Mouse (Mus musculus): ENCODE measurements at regions not wholly inside any gene's neighbourhood (a gene's known extent, or its start where the extent isn't known, plus 50 kb on each side); places are given as distances from the start of the nearest gene placed in this dataset.

GRCm38 (mm10) chr17:16155587-16155986, 324.7 kb upstream of the Rgmb start:
- TF ChIP-seq CTCF (IDR thresholded peaks at IDR 0.05; ENCODE audit: borderline replicate concordance, extremely low read depth, insufficient read depth, insufficient read length) (no peak), POLR2A (IDR thresholded peaks at IDR 0.05; ENCODE audit: borderline replicate concordance, extremely low read depth, insufficient read depth, insufficient read length, poor library complexity, severe bottlenecking) (no peak)

All from brain, embryonic 14.5 days (tissue).